Mouse (Mus musculus) liver, postnatal 0 days (tissue): ENCODE results near the gene Ptprn. TPM values are rescaled to one million over a fixed set of nuclear protein-coding genes. Genes with fewer than 3 reads are reported as not detected.

Source experiments
- ATAC-seq: fragments of 200-750 bp; cut with Nextera tagmentation; 2 replicates; pipeline ENCODE4 v1.8.0; 2017; ENCODE audit warnings: mild to moderate bottlenecking, moderate library complexity
- DNase-seq: peaks from one replicate; pipeline ENCODE4 v3.0.0-alpha.2; 2016
- H3K27ac ChIP-seq: fragments of 300-500 bp; sonication (generic); 2 replicates; pipeline ENCODE4 v1.5.1; 2014; ENCODE audit warnings: antibody characterized with exemption, moderate library complexity, mild to moderate bottlenecking, low read depth
- H3K27me3 ChIP-seq: fragments of 300-500 bp; sonication (generic); 2 replicates; pipeline ENCODE4 v1.6.1; 2014; ENCODE audit warnings: low read length, control low read depth, mixed read lengths; ENCODE audit not compliant: insufficient read depth
- H3K36me3 ChIP-seq: fragments of 300-500 bp; sonication (generic); replicated peaks from 2 replicates; pipeline ENCODE4 v1.6.1; 2014; ENCODE audit warnings: mild to moderate bottlenecking, control low read depth, low read length, moderate library complexity, mixed read lengths; ENCODE audit not compliant: insufficient read depth
- H3K4me1 ChIP-seq: fragments of 300-500 bp; sonication (generic); 2 replicates; pipeline ENCODE4 v1.6.1; 2014; ENCODE audit warnings: antibody characterized with exemption, mild to moderate bottlenecking, control low read depth; ENCODE audit not compliant: insufficient read depth
- H3K4me2 ChIP-seq: fragments of 300-500 bp; sonication (generic); 2 replicates; pipeline ENCODE4 v1.6.1; 2014; ENCODE audit warnings: low read depth, mild to moderate bottlenecking, low read length, moderate library complexity, mixed read lengths
- H3K4me3 ChIP-seq: fragments of 300-500 bp; sonication (generic); 2 replicates; pipeline ENCODE4 v1.5.1; 2014; ENCODE audit warnings: low read depth, low read length
- H3K9ac ChIP-seq: fragments of 300-500 bp; sonication (generic); replicated peaks from 2 replicates; pipeline ENCODE4 v1.6.1; 2014; ENCODE audit warnings: mild to moderate bottlenecking, moderate library complexity
- H3K9me3 ChIP-seq: fragments of 300-500 bp; sonication (generic); 2 replicates; pipeline ENCODE4 v1.6.1; 2016; ENCODE audit warnings: mild to moderate bottlenecking, control low read depth, low read length, mixed read lengths
- CTCF ChIP-seq: sonication (generic); IDR thresholded peaks from 2 replicates; pipeline ENCODE4 v1.5.1; 2016; ENCODE audit warnings: antibody characterized with exemption, low read depth
- EP300 ChIP-seq: IDR thresholded peaks from 2 replicates; pipeline ENCODE4 v1.6.1; 2016; ENCODE audit warnings: antibody characterized with exemption, low read depth, mild to moderate bottlenecking
- WGBS: fragments of 180-500 bp; shearing (Covaris S2); extraction: QIAGEN DNeasy Blood & Tissue Kit; methylation state at CpG from one replicate; pipeline ENCODE4 v1.1.7; 2014; ENCODE audit not compliant: insufficient replicate concordance; 5-methylcytosine and 5-hydroxymethylcytosine counted together
- microRNA-seq: library from miRNA; unstranded; fragments of <30 nt; microRNA quantifications from one replicate; pipeline ENCODE4, GENCODE M21; 2016
- polyA plus RNA-seq: library from polyadenylated mRNA; unstranded; fragments of >200 nt; fragmentation: Nextera tagmentation; extraction: Ambion mirVana; gene quantifications from 2 replicates; pipeline ENCODE4 v1.2.1, GENCODE M21; 2015

The Ptprn gene
- polyA plus RNA-seq, 1 experiment from 2014 or later: 0.09 TPM

- Histone ChIP-seq H3K4me3 (peak within 1 kb of the TSS; percentile 82), H3K4me1 (peaks cover 56% of the 10 kb centered on the region), H3K36me3 (peaks cover 34% of the 10 kb centered on the region), H3K27me3 (no peaks in the 10 kb centered on the region), H3K4me2 (peak within 1 kb of the TSS; percentile 100), H3K27ac (peak within 1 kb of the TSS; percentile 95), H3K9ac (peak within 1 kb of the TSS; percentile 85), H3K9me3 (no peaks in the 10 kb centered on the region)
- peak; percentile 84 for ATAC-seq
- DNase-seq: peak; percentile 97
- WGBS: 3% methylated on average over 42 of the region's 42 CpGs
- TF ChIP-seq EP300: peak; percentile 72; the same call in 1 of the 2 replicates
- no peak for TF ChIP-seq CTCF
Measured at GRCm38 (mm10) chr1:75210136-75211087, 53.9 kb downstream of the Ptprn start, which contains the start of the genes Glb1l and Stk16. Glb1l (minus strand) TSS chr1:75210813. Stk16 (plus strand) TSS chr1:75210838.

GRCm38 (mm10) chr1:75208967-75209678 is 55.2 kb downstream of the Ptprn start:
- Histone ChIP-seq H3K4me2 (peak overlapping the region; percentile 100), H3K27me3 (no peaks in the 10 kb centered on the region), H3K4me1 (peaks cover 45% of the 10 kb centered on the region), H3K36me3 (peaks cover 21% of the 10 kb centered on the region), H3K4me3 (peak overlapping the region; percentile 82), H3K9ac (peak overlapping the region; percentile 63), H3K9me3 (no peaks in the 10 kb centered on the region), H3K27ac (peak overlapping the region; percentile 42)
- WGBS: 13% methylated on average over 34 of the region's 34 CpGs
- TF ChIP-seq CTCF (no peak), EP300 (no peak)
- ATAC-seq (no peak), DNase-seq (no peak)

GRCm38 (mm10) chr1:75201236-75201635 is 63.1 kb downstream of the Ptprn start:
- Histone ChIP-seq H3K36me3 (peaks cover 35% of the 10 kb centered on the region), H3K9ac (no peak overlapping the region), H3K4me2 (no peak overlapping the region), H3K4me3 (no peak overlapping the region), H3K4me1 (no peaks in the 10 kb centered on the region), H3K9me3 (no peaks in the 10 kb centered on the region), H3K27ac (no peak overlapping the region), H3K27me3 (no peaks in the 10 kb centered on the region)
- ATAC-seq (no peak), DNase-seq (no peak)
- WGBS: 82% methylated on average over 1 of the region's 1 CpGs
- TF ChIP-seq EP300 (no peak), CTCF (no peak)

Small RNAs within 50 kb of the gene (microRNA-seq; reads per million reads assigned to microRNA genes)
- not detected for gene Gm27943

Other genes with a start within 250 kb of the Ptprn start
- gene Nhej1, start 139.3 kb downstream of the Ptprn start, polyA plus RNA-seq: 3.0 and 3.5 TPM in 2 replicates
- gene Slc23a3, start 130.6 kb downstream of the Ptprn start, polyA plus RNA-seq: 2.3 and 2.8 TPM in 2 replicates
- gene Cnppd1, start 121.8 kb downstream of the Ptprn start, polyA plus RNA-seq: 43.8 and 47.4 TPM in 2 replicates
- 51.2 and 54.9 TPM in 2 replicates for gene Retreg2, start 121.7 kb downstream of the Ptprn start, polyA plus RNA-seq
- gene Zfand2b, start 95.9 kb downstream of the Ptprn start, polyA plus RNA-seq: 32.7 and 34.7 TPM in 2 replicates
- 38.1 and 41.5 TPM in 2 replicates for gene Abcb6, start 84.1 kb downstream of the Ptprn start, polyA plus RNA-seq
- 8.0 and 9.8 TPM in 2 replicates for gene Ankzf1, start 72.4 kb downstream of the Ptprn start, polyA plus RNA-seq
- gene Atg9a, start 72.3 kb downstream of the Ptprn start, polyA plus RNA-seq: 17.6 and 17.8 TPM in 2 replicates
- 2.7 and 3.5 TPM in 2 replicates for gene Glb1l, start 53.7 kb downstream of the Ptprn start, polyA plus RNA-seq
- 88.3 and 101 TPM in 2 replicates for gene Stk16, start 53.7 kb downstream of the Ptprn start, polyA plus RNA-seq
- 291 and 298 TPM in 2 replicates for gene Tuba4a, start 44.6 kb downstream of the Ptprn start, polyA plus RNA-seq
- 0.18 TPM in 1 of 2 replicates, not detected in the other for gene A630095N17Rik, start 32.4 kb downstream of the Ptprn start, polyA plus RNA-seq
- 29.0 and 31.0 TPM in 2 replicates for gene Dnajb2, start 28.1 kb downstream of the Ptprn start, polyA plus RNA-seq
- gene Resp18, start 13.9 kb upstream of the Ptprn start, polyA plus RNA-seq: not detected in 2 replicates
- gene Dnpep, start 53.5 kb upstream of the Ptprn start, polyA plus RNA-seq: 50.5 and 52.8 TPM in 2 replicates
- 4.0 and 14.2 TPM in 2 replicates for gene Des, start 95.8 kb upstream of the Ptprn start, polyA plus RNA-seq
- 3.4 and 3.5 TPM in 2 replicates for gene Speg, start 110.8 kb upstream of the Ptprn start, polyA plus RNA-seq
- 21.0 and 22.0 TPM in 2 replicates for gene Gmppa, start 171.4 kb upstream of the Ptprn start, polyA plus RNA-seq
- gene Asic4, start 185.9 kb upstream of the Ptprn start, polyA plus RNA-seq: not detected in 2 replicates
- 3.1 and 3.3 TPM in 2 replicates for gene Chpf, start 214.8 kb upstream of the Ptprn start, polyA plus RNA-seq
- 0.08 TPM in 1 of 2 replicates, not detected in the other for gene Tmem198, start 215.0 kb upstream of the Ptprn start, polyA plus RNA-seq
- 3.4 and 4.5 TPM in 2 replicates for gene Obsl1, start 241.9 kb upstream of the Ptprn start, polyA plus RNA-seq
- gene Inha, start 242.6 kb upstream of the Ptprn start, polyA plus RNA-seq: 0.33 and 0.36 TPM in 2 replicates